Mouse (Mus musculus) neural tube, embryonic 11.5 days (tissue): Measurements from ENCODE around the gene Prc1. TPM values are rescaled to one million over a fixed set of nuclear protein-coding genes. Genes with fewer than 3 reads are reported as not detected.
"Not testable (repeated sequence)": the region's sequence is repeated elsewhere in the genome, so short reads cannot be mapped to it uniquely, and the experiment has no call there.

Source experiments
- ATAC-seq: fragments of 200-750 bp; cut with Nextera tagmentation; 2 replicates; pipeline ENCODE4 v1.8.0; 2017; ENCODE audit warnings: moderate number of reproducible peaks, mild to moderate bottlenecking, moderate TSS enrichment, moderate library complexity; ENCODE audit not compliant: insufficient read depth, low FRiP score, low TSS enrichment
- DNase-seq: peaks from one replicate; pipeline ENCODE4 v3.0.0-alpha.2; 2015; ENCODE audit warnings: low spot score
- H3K27ac ChIP-seq: fragments of 300-500 bp; sonication (generic); 2 replicates; pipeline ENCODE4 v1.5.1; 2014; ENCODE audit warnings: low read depth, mild to moderate bottlenecking, low read length
- H3K27me3 ChIP-seq: fragments of 300-500 bp; sonication (generic); 2 replicates; pipeline ENCODE4 v1.6.1; 2014; ENCODE audit warnings: mild to moderate bottlenecking, low read length, mixed read lengths; ENCODE audit not compliant: control insufficient read depth, insufficient read depth
- H3K36me3 ChIP-seq: fragments of 300-500 bp; sonication (generic); 2 replicates; pipeline ENCODE4 v1.6.1; 2014; ENCODE audit warnings: mild to moderate bottlenecking, low read length, moderate library complexity, mixed read lengths; ENCODE audit not compliant: control insufficient read depth, insufficient read depth
- H3K4me1 ChIP-seq: fragments of 300-500 bp; sonication (generic); 2 replicates; pipeline ENCODE4 v1.6.1; 2014; ENCODE audit warnings: low read length, mixed read lengths; ENCODE audit not compliant: control insufficient read depth, insufficient read depth
- H3K4me2 ChIP-seq: fragments of 300-500 bp; sonication (generic); 2 replicates; pipeline ENCODE4 v1.6.1; 2014; ENCODE audit warnings: low read depth, mild to moderate bottlenecking, moderate library complexity
- H3K4me3 ChIP-seq: fragments of 300-500 bp; sonication (generic); 2 replicates; pipeline ENCODE4 v1.5.1; 2014; ENCODE audit warnings: low read depth, low read length
- H3K9ac ChIP-seq: fragments of 300-500 bp; sonication (generic); 2 replicates; pipeline ENCODE4 v1.6.1; 2014; ENCODE audit warnings: mild to moderate bottlenecking, low read length
- H3K9me3 ChIP-seq: fragments of 300-500 bp; sonication (generic); 2 replicates; pipeline ENCODE4 v1.6.1; 2016; ENCODE audit warnings: low read length; ENCODE audit not compliant: control insufficient read depth
- WGBS: fragments of 180-500 bp; shearing (Covaris S2); extraction: QIAGEN DNeasy Blood & Tissue Kit; methylation state at CpG from one replicate; pipeline ENCODE4 v1.1.7; 2014; 5-methylcytosine and 5-hydroxymethylcytosine counted together
- polyA plus RNA-seq: library from polyadenylated mRNA; unstranded; fragments of >200 nt; fragmentation: Nextera tagmentation; extraction: Ambion mirVana; gene quantifications from 2 replicates; pipeline ENCODE4 v1.2.1, GENCODE M21; 2014

Prc1 gene
- polyA plus RNA-seq, 1 experiment from 2014 or later = 183 TPM

DNA sequence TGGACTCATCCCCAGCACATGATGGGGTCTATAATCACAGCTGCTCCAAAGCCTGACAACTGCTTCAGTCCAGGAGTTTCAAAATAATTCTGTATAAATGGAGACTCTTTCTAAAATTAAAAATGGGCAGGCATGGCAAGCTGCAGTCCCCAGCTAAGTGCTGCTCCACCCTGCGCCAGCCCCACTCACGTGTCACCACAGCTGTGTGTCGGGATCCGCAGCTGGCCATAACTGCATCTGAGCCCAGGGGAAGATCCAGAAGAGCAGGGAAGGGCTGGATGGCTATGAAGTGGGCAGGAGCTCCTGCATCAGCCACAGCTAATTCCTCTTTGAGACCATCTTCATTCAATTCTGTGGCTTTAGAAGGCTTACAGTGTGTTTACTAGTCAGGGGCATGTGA lies 24.4 kb downstream of the Prc1 start:
- Histone ChIP-seq H3K27ac (no peak overlapping the region), H3K4me1 (peaks cover 9% of the 10 kb centered on the region), H3K36me3 (peaks cover 15% of the 10 kb centered on the region), H3K4me2 (no peak overlapping the region), H3K27me3 (no peaks in the 10 kb centered on the region), H3K9me3 (no peaks in the 10 kb centered on the region), H3K9ac (no peak overlapping the region), H3K4me3 (no peak overlapping the region)
- no peak for DNase-seq
- 94% methylated on average over 4 of the region's 4 CpGs for WGBS
- ATAC-seq = no peak

DNA sequence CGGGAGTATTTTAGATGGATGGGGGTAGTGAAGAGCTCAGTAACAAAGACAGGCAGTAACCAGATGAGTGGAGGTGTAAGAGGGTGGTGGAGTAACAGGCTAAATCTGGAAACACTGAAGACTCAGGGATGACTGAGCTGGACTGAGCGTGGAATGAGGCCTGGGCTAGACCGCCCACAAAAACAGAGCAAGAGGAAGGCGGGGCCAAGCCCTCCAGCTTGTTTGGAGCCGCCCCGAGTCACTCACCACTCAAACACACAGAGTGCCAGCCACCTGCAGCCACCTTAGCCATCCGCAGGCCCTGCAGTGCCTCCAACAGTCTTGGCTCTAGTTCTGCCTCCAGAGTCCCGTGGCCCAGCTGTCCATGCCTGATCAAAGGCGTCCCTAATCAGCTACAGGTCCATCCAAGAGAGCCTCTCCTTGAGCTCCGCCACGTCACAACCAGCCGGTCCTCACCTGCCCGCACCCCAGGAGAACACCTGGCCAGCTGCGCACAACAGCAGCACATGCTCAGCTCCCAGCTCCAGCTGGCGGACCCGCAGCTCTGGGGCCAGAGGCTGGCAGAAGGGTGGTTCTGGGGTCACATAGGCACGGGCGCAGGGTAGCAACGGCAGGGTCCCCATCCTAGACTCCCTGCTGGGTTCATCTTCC lies 25.7 kb downstream of the Prc1 start:
- H3K4me2 ChIP-seq = no peak overlapping the region
- ATAC-seq (no peak), DNase-seq (no peak)
- no peaks in the 10 kb centered on the region for H3K9me3 ChIP-seq
- peaks cover 6% of the 10 kb centered on the region for H3K36me3 ChIP-seq
- no peaks in the 10 kb centered on the region for H3K27me3 ChIP-seq
- 86% methylated on average over 19 of the region's 19 CpGs for WGBS
- no peak overlapping the region for H3K9ac ChIP-seq
- H3K4me3 ChIP-seq = no peak overlapping the region
- H3K4me1 ChIP-seq = peaks cover 9% of the 10 kb centered on the region
- H3K27ac ChIP-seq = no peak overlapping the region

DNA sequence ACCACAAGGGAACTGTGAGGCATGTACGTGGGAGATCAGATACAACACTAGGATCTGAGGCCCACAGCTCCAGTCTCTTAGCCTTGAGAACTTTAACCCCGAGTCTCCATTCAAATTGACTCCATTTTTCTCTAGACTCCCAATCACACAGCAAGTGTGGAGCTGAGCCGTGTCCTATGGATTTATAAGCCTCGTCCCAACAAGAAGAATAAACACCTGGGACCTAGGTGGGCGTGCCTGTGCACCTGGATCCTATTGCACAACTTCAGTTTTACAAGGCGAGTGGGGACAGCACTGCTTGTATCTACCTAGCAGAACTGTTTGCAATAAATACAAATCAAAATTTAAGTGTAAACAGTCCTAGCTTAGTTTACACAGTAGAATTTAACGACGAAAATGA lies 29.1 kb downstream of the Prc1 start:
- H3K27ac ChIP-seq = no peak overlapping the region; the same call in 1 of the 2 replicates
- peak overlapping the region; percentile 70 for H3K9ac ChIP-seq
- peaks cover 13% of the 10 kb centered on the region for H3K36me3 ChIP-seq
- H3K9me3 ChIP-seq = no peaks in the 10 kb centered on the region
- 23% methylated on average over 8 of the region's 8 CpGs for WGBS
- peak overlapping the region; percentile 83 for H3K4me2 ChIP-seq
- H3K4me1 ChIP-seq = peaks cover 9% of the 10 kb centered on the region
- H3K4me3 ChIP-seq = peak overlapping the region; percentile 55
- ATAC-seq (no peak), DNase-seq (no peak)
- H3K27me3 ChIP-seq = no peaks in the 10 kb centered on the region

DNA sequence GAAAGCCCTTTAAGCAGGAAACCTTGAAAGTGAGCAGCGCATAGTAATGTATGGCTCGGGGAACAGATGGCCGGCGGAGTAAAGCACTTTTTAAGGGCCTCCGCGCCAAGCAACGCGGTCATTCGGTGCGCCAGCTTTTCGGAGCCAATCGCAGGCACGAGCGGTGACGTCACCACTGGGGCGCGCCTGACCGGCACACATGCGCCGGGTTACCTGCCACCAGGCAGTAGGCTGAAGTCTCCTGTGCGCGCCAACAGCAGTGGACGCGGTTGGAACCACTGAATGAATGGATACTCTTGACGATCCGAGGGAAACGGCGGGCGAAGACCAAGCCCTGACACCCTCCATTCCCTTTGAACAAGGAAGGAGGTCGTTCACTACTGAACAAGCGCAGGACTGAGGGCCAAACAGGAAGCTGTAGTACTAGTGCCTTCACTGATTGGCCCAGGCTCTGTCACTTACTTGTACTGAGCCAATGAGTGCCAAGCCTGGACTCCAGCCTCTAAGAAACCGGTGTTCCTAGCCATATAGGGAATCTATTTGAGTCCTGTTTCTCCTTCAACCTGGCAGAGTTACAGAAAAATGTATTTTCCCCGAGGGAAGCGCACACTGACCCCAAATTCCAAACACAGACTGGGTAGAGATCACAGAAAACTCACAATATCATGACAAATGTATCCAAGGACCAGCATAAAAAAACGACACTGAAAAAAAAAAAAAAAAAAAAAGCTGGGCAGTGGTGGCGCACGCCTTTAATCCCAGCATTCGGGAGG lies 30.0 kb downstream of the Prc1 start, which contains the start of gene Rccd1:
Rccd1 (minus strand) TSS at position 412 of the 773 bp plus-strand sequence.
- DNase-seq = peak; percentile 96
- Histone ChIP-seq H3K4me2 (peak within 1 kb of the TSS; percentile 83), H3K27ac (peak within 1 kb of the TSS; percentile 69), H3K36me3 (peaks cover 21% of the 10 kb centered on the region), H3K4me3 (peak within 1 kb of the TSS; percentile 55), H3K9me3 (no peaks in the 10 kb centered on the region), H3K27me3 (no peaks in the 10 kb centered on the region), H3K9ac (peak within 1 kb of the TSS; percentile 70), H3K4me1 (peaks cover 9% of the 10 kb centered on the region)
- ATAC-seq = peak; percentile 99
- 3% methylated on average over 38 of the region's 38 CpGs for WGBS

DNA sequence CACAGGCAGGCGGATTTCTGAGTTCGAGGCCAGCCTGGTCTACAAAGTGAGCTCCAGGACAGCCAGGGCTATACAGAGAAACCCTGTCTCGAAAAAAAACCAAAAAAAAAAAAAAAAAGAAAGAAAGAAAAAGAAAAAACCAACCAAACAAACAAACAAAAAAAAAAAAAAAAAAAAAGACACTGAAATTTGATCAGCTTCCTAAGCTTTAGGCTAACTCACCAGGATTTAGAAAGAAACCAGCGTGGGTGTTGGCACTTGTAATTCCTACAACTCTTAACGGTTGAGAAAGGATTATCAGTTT lies 30.5 kb downstream of the Prc1 start:
- not testable (repeated sequence) for H3K9me3 ChIP-seq, DNase-seq, H3K27ac ChIP-seq, ATAC-seq, H3K27me3 ChIP-seq, H3K9ac ChIP-seq, H3K4me1 ChIP-seq
- 64% methylated on average over 4 of the region's 5 CpGs for WGBS
- peak overlapping the region; percentile 55; the same call in 1 of the 2 replicates for H3K4me3 ChIP-seq
- peak overlapping the region; percentile 83 for H3K4me2 ChIP-seq
- peaks cover 24% of the 10 kb centered on the region for H3K36me3 ChIP-seq

DNA sequence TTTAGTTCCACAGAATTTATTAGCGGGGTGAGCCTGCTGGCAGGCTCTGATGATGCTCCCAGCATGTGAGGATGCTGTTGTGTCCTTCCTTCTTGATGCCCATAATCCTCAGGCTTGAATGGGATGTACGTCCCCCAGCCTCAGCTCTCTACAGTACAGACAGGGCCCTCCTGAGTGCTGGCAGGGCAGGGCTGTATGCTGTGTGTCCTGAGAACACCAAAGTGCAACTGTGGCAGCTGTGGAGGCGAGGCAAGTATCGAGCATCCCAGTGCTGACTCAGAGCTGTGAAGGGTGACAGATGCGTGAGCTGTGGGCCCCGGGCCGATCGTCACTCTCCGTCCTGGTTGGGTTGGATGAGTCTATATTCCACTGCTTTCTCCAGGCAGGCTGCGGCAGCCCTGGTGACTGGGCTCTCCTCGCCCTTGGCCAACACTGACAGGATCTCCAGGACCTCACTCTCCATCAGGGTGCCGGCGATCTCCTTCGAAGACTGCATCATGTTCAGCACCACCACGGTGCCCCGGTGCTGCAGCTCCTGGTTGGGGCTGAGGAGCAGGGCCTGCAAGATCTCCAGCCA lies 31.1 kb downstream of the Prc1 start:
- no peaks in the 10 kb centered on the region for H3K9me3 ChIP-seq
- no peaks in the 10 kb centered on the region for H3K27me3 ChIP-seq
- H3K9ac ChIP-seq = no peak overlapping the region
- DNase-seq (no peak), ATAC-seq (no peak)
- 93% methylated on average over 16 of the region's 16 CpGs for WGBS
- H3K4me3 ChIP-seq = no peak overlapping the region
- H3K4me2 ChIP-seq = no peak overlapping the region
- peaks cover 9% of the 10 kb centered on the region for H3K4me1 ChIP-seq
- H3K36me3 ChIP-seq = peaks cover 24% of the 10 kb centered on the region
- H3K27ac ChIP-seq = no peak overlapping the region

DNA sequence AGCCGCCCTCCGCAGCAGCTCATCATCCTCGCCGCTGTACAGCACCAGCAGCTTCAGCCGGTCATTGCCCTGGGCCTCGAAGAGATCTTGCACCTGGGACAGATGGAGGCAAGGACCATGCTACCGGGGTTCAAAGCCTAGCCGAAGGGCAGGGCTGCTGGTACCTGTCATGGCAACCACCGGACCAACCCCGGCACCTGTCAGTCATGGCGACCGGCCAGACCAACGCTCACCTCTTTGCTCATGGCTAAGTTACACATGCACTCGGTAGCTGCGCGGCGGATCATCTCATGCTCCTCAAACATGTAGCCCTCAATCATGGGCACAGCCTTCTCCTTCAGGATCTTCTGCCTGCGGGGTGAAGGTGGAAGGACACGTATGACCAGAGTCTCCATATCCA lies 31.8 kb downstream of the Prc1 start:
- H3K36me3 ChIP-seq = peaks cover 23% of the 10 kb centered on the region
- DNase-seq = no peak
- H3K4me3 ChIP-seq = no peak overlapping the region
- WGBS = 96% methylated on average over 19 of the region's 19 CpGs
- H3K27ac ChIP-seq = no peak overlapping the region
- ATAC-seq = no peak
- H3K9ac ChIP-seq = no peak overlapping the region
- H3K27me3 ChIP-seq = no peaks in the 10 kb centered on the region
- H3K4me1 ChIP-seq = peaks cover 9% of the 10 kb centered on the region
- no peaks in the 10 kb centered on the region for H3K9me3 ChIP-seq
- no peak overlapping the region for H3K4me2 ChIP-seq

DNA sequence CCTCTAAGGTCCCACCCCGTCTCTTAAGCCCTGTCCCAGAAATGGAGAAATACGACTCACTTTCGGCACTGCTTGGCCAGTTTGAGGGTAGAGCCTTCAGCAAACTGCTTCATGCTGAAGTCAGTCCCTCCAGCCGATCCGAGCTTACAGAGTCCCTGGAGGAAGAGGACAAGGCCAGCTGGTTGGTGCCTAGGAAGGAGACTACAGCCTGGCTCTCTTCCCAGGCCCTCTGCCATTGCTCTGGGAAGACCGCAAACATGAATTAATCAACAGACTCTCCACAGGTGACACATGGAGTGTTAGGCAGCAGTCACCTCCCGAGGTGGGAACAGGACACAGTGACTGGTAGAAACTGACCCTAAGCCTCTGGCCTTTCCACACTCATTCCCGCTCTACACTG lies 36.0 kb downstream of the Prc1 start:
- Histone ChIP-seq H3K9ac (no peak overlapping the region), H3K27ac (no peak overlapping the region), H3K4me3 (no peak overlapping the region), H3K36me3 (peaks cover 49% of the 10 kb centered on the region), H3K27me3 (no peaks in the 10 kb centered on the region), H3K4me1 (no peaks in the 10 kb centered on the region), H3K9me3 (no peaks in the 10 kb centered on the region), H3K4me2 (no peak overlapping the region)
- WGBS = 93% methylated on average over 8 of the region's 8 CpGs
- DNase-seq = no peak
- no peak for ATAC-seq
